Mouse (Mus musculus): ENCODE results near the gene Ankle1. TPM values are rescaled to one million over a fixed set of nuclear protein-coding genes. Genes with fewer than 3 reads are reported as not detected.

The Ankle1 gene
- total and polyA plus RNA-seq, 3 experiments = 18.5 to 21.2 TPM; not detected in 1

- DNase-seq (ENCODE audit: low read depth, low spot score) = no peak
- Histone ChIP-seq H3K27me3 (ENCODE audit: control insufficient read depth in 1 of 2, insufficient read depth in 2 of 2, low read length in 2 of 2) (no peaks in the 10 kb centered on the region), H3K4me3 (ENCODE audit: control insufficient read depth in 1 of 2, insufficient read depth in 1 of 2, low read depth in 2 of 2, low read length in 2 of 2) (no peak overlapping the region), H3K9ac (ENCODE audit: control insufficient read depth, low read depth, low read length, poor library complexity, severe bottlenecking) (no peak overlapping the region), H3K27ac (ENCODE audit: control insufficient read depth, low read depth, low read length) (no peak overlapping the region), H3K9me3 (replicated peaks; ENCODE audit: insufficient read depth, low read length) (no peaks in the 10 kb centered on the region), H3K79me2 (ENCODE audit: control insufficient read depth, insufficient read depth, low read length, poor library complexity) (peaks cover 2% of the 10 kb centered on the region), H3K36me3 (ENCODE audit: control insufficient read depth in 1 of 2, insufficient read depth in 2 of 2, low read length in 2 of 2) (no peaks in the 10 kb centered on the region), H3K4me1 (ENCODE audit: control insufficient read depth in 1 of 2, insufficient read depth in 2 of 2, low read length in 2 of 2) (peaks cover 0 to 6% of the 10 kb centered on the region in 2 experiments; a peak in 2 of 4 replicates)
- TF ChIP-seq ZKSCAN1 (IDR thresholded peaks at IDR 0.05; ENCODE audit: low read depth, low read length) = no peak
- no peak for TF ChIP-seq ZC3H11A (IDR thresholded peaks at IDR 0.05; ENCODE audit: low read depth, low read length)
Observed at GRCm38 (mm10) chr8:71375581-71376422, 30.0 kb upstream of the Ankle1 start.

- H3K4me1 ChIP-seq (ENCODE audit: control insufficient read depth in 1 of 2, insufficient read depth in 2 of 2, low read length in 2 of 2) = peaks cover 0 to 8% of the 10 kb centered on the region in 2 experiments; a peak in 2 of 4 replicates
- no peak overlapping the region for H3K4me3 ChIP-seq (ENCODE audit: control insufficient read depth in 1 of 2, insufficient read depth in 1 of 2, low read depth in 2 of 2, low read length in 2 of 2)
- H3K27ac ChIP-seq (ENCODE audit: control insufficient read depth, low read depth, low read length) = no peak overlapping the region
- no peaks in the 10 kb centered on the region for H3K36me3 ChIP-seq (ENCODE audit: control insufficient read depth in 1 of 2, insufficient read depth in 2 of 2, low read length in 2 of 2)
- H3K9ac ChIP-seq (ENCODE audit: control insufficient read depth, low read depth, low read length, poor library complexity, severe bottlenecking) = no peak overlapping the region
- DNase-seq (ENCODE audit: low read depth, low spot score) = no peak
- H3K27me3 ChIP-seq (ENCODE audit: control insufficient read depth in 1 of 2, insufficient read depth in 2 of 2, low read length in 2 of 2) = no peaks in the 10 kb centered on the region
- peaks cover 9% of the 10 kb centered on the region for H3K79me2 ChIP-seq (ENCODE audit: control insufficient read depth, insufficient read depth, low read length, poor library complexity)
- no peak for TF ChIP-seq ETS1 (IDR thresholded peaks at IDR 0.05; ENCODE audit: low read depth, low read length)
- no peak for TF ChIP-seq MAZ (IDR thresholded peaks at IDR 0.05; ENCODE audit: low read depth, low read length)
- no peak for TF ChIP-seq MYC (IDR thresholded peaks at IDR 0.05; ENCODE audit: low read depth, low read length)
- TF ChIP-seq ELF1 (IDR thresholded peaks at IDR 0.05; ENCODE audit: low read depth, low read length) = no peak
- no peak for TF ChIP-seq RCOR1 (IDR thresholded peaks at IDR 0.05; ENCODE audit: low read depth, low read length)
- TF ChIP-seq USF1 (IDR thresholded peaks at IDR 0.05; ENCODE audit: low read depth, low read length) = no peak
- TF ChIP-seq TCF12 (IDR thresholded peaks at IDR 0.05; ENCODE audit: low read depth, low read length) = no peak
- TF ChIP-seq MXI1 (IDR thresholded peaks at IDR 0.05; ENCODE audit: low read depth, low read length) = no peak
- no peak for TF ChIP-seq MYB (IDR thresholded peaks at IDR 0.05; ENCODE audit: low read depth, low read length)
- TF ChIP-seq HCFC1 (IDR thresholded peaks at IDR 0.05; ENCODE audit: low read depth, low read length) = no peak
- no peak for TF ChIP-seq UBTF (IDR thresholded peaks at IDR 0.05; ENCODE audit: borderline replicate concordance, insufficient read depth, low read depth, low read length)
- no peak for TF ChIP-seq ZMIZ1 (IDR thresholded peaks at IDR 0.05; ENCODE audit: low read depth, low read length)
- no peak for TF ChIP-seq ZKSCAN1 (IDR thresholded peaks at IDR 0.05; ENCODE audit: low read depth, low read length)
- TF ChIP-seq CHD1 (IDR thresholded peaks at IDR 0.05; ENCODE audit: low read depth, low read length) = no peak
- TF ChIP-seq CTCF (IDR thresholded peaks at IDR 0.05 in 2 of 3, conservative IDR thresholded peaks at IDR 0.05 in 1 of 3; ENCODE audit: control insufficient read depth in 1 of 3, insufficient read depth in 1 of 3, low read depth in 2 of 3, low read length in 3 of 3, poor library complexity in 1 of 3, severe bottlenecking in 1 of 3) = no peak
- TF ChIP-seq SMC3 (IDR thresholded peaks at IDR 0.05; ENCODE audit: low read depth, low read length) = no peak
- no peak for TF ChIP-seq ZC3H11A (IDR thresholded peaks at IDR 0.05; ENCODE audit: low read depth, low read length)
- TF ChIP-seq NELFE (IDR thresholded peaks at IDR 0.05; ENCODE audit: low read depth, low read length) = no peak
- no peaks in the 10 kb centered on the region for H3K9me3 ChIP-seq (replicated peaks; ENCODE audit: insufficient read depth, low read length)
Observed at GRCm38 (mm10) chr8:71376423-71377030, 29.3 kb upstream of the Ankle1 start.
